Mouse (Mus musculus) limb, embryonic 14.5 days (tissue): ENCODE measurements at regions not wholly inside any gene's neighbourhood (a gene's known extent, or its start where the extent isn't known, plus 50 kb on each side); places are given as distances from the start of the nearest gene placed in this dataset.

Source experiments
- ATAC-seq: fragments of 200-750 bp; cut with Nextera tagmentation; 2 replicates; pipeline ENCODE4 v1.8.0; 2017; ENCODE audit warnings: low read depth, moderate number of reproducible peaks, moderate TSS enrichment; ENCODE audit not compliant: low FRiP score
- DNase-seq: peaks from one replicate; pipeline ENCODE4 v3.0.0-alpha.2; 2015; ENCODE audit warnings: low spot score
- H3K27ac ChIP-seq: fragments of 300-500 bp; sonication (generic); replicated peaks from 2 replicates; pipeline ENCODE4 v1.5.1; 2014; ENCODE audit warnings: low read depth, mild to moderate bottlenecking, low read length, moderate library complexity, mixed read lengths
- H3K27me3 ChIP-seq: fragments of 300-500 bp; sonication (generic); 2 replicates; pipeline ENCODE4 v1.6.1; 2014; ENCODE audit warnings: low read length, mixed read lengths; ENCODE audit not compliant: control insufficient read depth, insufficient read depth
- H3K36me3 ChIP-seq: fragments of 300-500 bp; sonication (generic); 2 replicates; pipeline ENCODE4 v1.6.1; 2014; ENCODE audit warnings: mild to moderate bottlenecking, low read length, moderate library complexity, mixed read lengths; ENCODE audit not compliant: control insufficient read depth, insufficient read depth
- H3K4me1 ChIP-seq: fragments of 300-500 bp; sonication (generic); 2 replicates; pipeline ENCODE4 v1.6.1; 2014; ENCODE audit warnings: antibody characterized with exemption, low read length, mixed read lengths; ENCODE audit not compliant: control insufficient read depth, insufficient read depth
- H3K4me2 ChIP-seq: fragments of 300-500 bp; sonication (generic); replicated peaks from 2 replicates; pipeline ENCODE4 v1.6.1; 2014; ENCODE audit warnings: low read depth, mild to moderate bottlenecking, low read length, moderate library complexity; ENCODE audit not compliant: severe bottlenecking
- H3K4me3 ChIP-seq: fragments of 300-500 bp; sonication (generic); replicated peaks from 2 replicates; pipeline ENCODE4 v1.5.1; 2014; ENCODE audit warnings: low read length
- H3K9ac ChIP-seq: fragments of 300-500 bp; sonication (generic); 2 replicates; pipeline ENCODE4 v1.6.1; 2014; ENCODE audit warnings: mild to moderate bottlenecking, low read depth, low read length, moderate library complexity; ENCODE audit not compliant: severe bottlenecking
- H3K9me3 ChIP-seq: fragments of 300-500 bp; sonication (generic); 2 replicates; pipeline ENCODE4 v1.6.1; 2016; ENCODE audit warnings: low read length; ENCODE audit not compliant: control insufficient read depth
- POLR2A ChIP-seq: fragments of 200-500 bp; IDR thresholded peaks from 2 replicates; pipeline ENCODE4 v1.8.0; 2012; ENCODE audit warnings: inconsistent platforms, mild to moderate bottlenecking, moderate library complexity, borderline replicate concordance; ENCODE audit not compliant: insufficient read depth, insufficient read length; ENCODE audit errors: extremely low read depth
- WGBS: fragments of 180-500 bp; shearing (Covaris S2); extraction: QIAGEN DNeasy Blood & Tissue Kit; methylation state at CpG from one replicate; pipeline ENCODE4 v1.1.7; 2014; 5-methylcytosine and 5-hydroxymethylcytosine counted together

GRCm38 (mm10) chr1:72078926-72079550 lies 133.1 kb downstream of the Mreg start:
- no peak for ATAC-seq

GRCm38 (mm10) chr1:72076341-72076740 lies 135.8 kb downstream of the Mreg start:
- no peaks in the 10 kb centered on the region for H3K4me1 ChIP-seq
- no peak overlapping the region for H3K4me3 ChIP-seq
- 35% methylated on average over 1 of the region's 1 CpGs for WGBS

More at GRCm38 (mm10) chr1:72078926-72079550, 133.1 kb downstream of the Mreg start:
- H3K4me1 ChIP-seq, result no peaks in the 10 kb centered on the region
- H3K4me3 ChIP-seq, result no peak overlapping the region
- H3K27ac ChIP-seq, result no peak overlapping the region
- no peaks in the 10 kb centered on the region for H3K9me3 ChIP-seq
- TF ChIP-seq POLR2A, result no peak
- H3K36me3 ChIP-seq, result no peaks in the 10 kb centered on the region
- no peaks in the 10 kb centered on the region for H3K27me3 ChIP-seq
- H3K4me2 ChIP-seq, result no peak overlapping the region
- no peak overlapping the region for H3K9ac ChIP-seq
- DNase-seq, result no peak
- WGBS, result 58% methylated on average over 7 of the region's 7 CpGs

GRCm38 (mm10) chr1:72075464-72075863 lies 136.6 kb downstream of the Mreg start:
- no peak overlapping the region for H3K4me3 ChIP-seq
- H3K4me2 ChIP-seq, result no peak overlapping the region
- no peaks in the 10 kb centered on the region for H3K36me3 ChIP-seq
- H3K9me3 ChIP-seq, result no peaks in the 10 kb centered on the region
- no peaks in the 10 kb centered on the region for H3K4me1 ChIP-seq
- TF ChIP-seq POLR2A, result no peak
- no peak overlapping the region for H3K27ac ChIP-seq
- no peak overlapping the region for H3K9ac ChIP-seq
- DNase-seq (no peak), ATAC-seq (no peak)
- WGBS, result 84% methylated on average over 2 of the region's 2 CpGs
- no peaks in the 10 kb centered on the region for H3K27me3 ChIP-seq

More at GRCm38 (mm10) chr1:72076341-72076740, 135.8 kb downstream of the Mreg start:
- no peak for TF ChIP-seq POLR2A
- DNase-seq (no peak), ATAC-seq (no peak)
- Histone ChIP-seq H3K27me3 (no peaks in the 10 kb centered on the region), H3K9ac (no peak overlapping the region), H3K36me3 (no peaks in the 10 kb centered on the region), H3K9me3 (no peaks in the 10 kb centered on the region), H3K27ac (no peak overlapping the region), H3K4me2 (no peak overlapping the region)

GRCm38 (mm10) chr1:72073245-72073644 lies 138.9 kb downstream of the Mreg start:
- Histone ChIP-seq H3K27me3 (no peaks in the 10 kb centered on the region), H3K36me3 (no peaks in the 10 kb centered on the region), H3K9me3 (no peaks in the 10 kb centered on the region), H3K27ac (no peak overlapping the region), H3K4me3 (no peak overlapping the region), H3K4me1 (no peaks in the 10 kb centered on the region; the same call in 1 of the 2 replicates), H3K9ac (no peak overlapping the region), H3K4me2 (no peak overlapping the region)
- TF ChIP-seq POLR2A, result no peak
- DNase-seq (no peak), ATAC-seq (no peak)
- WGBS, result 78% methylated on average over 4 of the region's 4 CpGs

- Histone ChIP-seq H3K36me3 (no peaks in the 10 kb centered on the region), H3K4me1 (no peaks in the 10 kb centered on the region; the same call in 1 of the 2 replicates), H3K27ac (no peak overlapping the region), H3K4me2 (no peak overlapping the region), H3K9ac (no peak overlapping the region), H3K4me3 (no peak overlapping the region), H3K27me3 (no peaks in the 10 kb centered on the region), H3K9me3 (no peaks in the 10 kb centered on the region)
- no peak for ATAC-seq
- WGBS, result 65% methylated on average over 5 of the region's 5 CpGs
- DNase-seq, result no peak
- no peak for TF ChIP-seq POLR2A
Observed at GRCm38 (mm10) chr1:72070489-72070888, 141.6 kb downstream of the Mreg start.
